Mouse (Mus musculus): ENCODE data around the gene Adgrl1. TPM values are rescaled to one million over a fixed set of nuclear protein-coding genes. Genes with fewer than 3 reads are reported as not detected.

Adgrl1 gene
- total RNA-seq, 2 experiments from 2014 or later, result 306 to 309 TPM

DNA sequence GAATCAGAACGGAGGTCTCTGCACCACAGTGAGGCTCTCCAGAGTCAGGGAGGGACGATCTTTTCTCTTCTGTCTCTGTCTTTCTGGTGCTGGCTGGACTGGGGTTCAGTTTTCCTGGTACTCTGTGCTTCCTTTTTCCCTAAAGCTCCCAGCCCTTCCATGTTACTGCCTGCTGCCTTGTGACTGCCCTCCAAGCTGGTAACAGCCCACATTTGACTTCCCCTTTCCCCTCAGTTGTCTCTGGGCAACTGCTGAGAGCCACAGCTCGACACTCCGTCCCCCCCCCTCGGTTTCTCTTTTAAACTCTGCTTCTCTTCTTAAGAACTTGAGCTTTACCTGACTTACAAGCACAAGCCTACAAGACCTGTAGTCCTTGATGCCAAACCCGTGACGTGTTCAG, 89.3 kb downstream of the Adgrl1 start:
- no peak for DNase-seq (ENCODE audit: low spot score in 2 of 2)

DNA sequence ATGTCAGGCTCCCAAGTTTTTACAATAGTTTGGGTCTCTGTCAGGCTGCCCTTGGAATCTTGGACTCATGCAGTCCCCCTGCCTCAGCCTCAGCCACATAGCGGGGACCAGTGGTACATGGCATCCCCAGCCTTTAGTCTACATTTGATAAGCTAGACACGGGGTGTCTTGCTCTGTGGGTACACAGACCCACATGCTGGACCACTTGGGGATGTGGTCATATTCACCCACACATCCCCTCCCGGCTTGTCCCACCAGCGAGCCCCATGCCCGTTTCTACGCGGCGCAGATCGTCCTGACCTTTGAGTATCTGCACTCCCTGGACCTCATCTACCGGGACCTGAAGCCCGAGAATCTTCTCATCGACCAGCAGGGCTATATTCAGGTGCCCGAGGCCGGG, 90.3 kb downstream of the Adgrl1 start:
- DNase-seq (ENCODE audit: low spot score in 2 of 2), result no peak

Small RNAs within 50 kb of the gene (microRNA-seq; reads per million reads assigned to microRNA genes)
- 0 to 0.25 reads per million in 2 experiments for gene Gm44330
- 0 reads per million in 2 experiments for gene Gm44450

Other genes starting within 250 kb of the Adgrl1 start
- 10 to 100 TPM; 52.1 to 59.2 TPM for gene Gipc1, start 247.4 kb upstream of the Adgrl1 start, total RNA-seq (2021)
- gene Ptger1, start 233.4 kb upstream of the Adgrl1 start, total RNA-seq (2021), result under 1 TPM; 0.57 to 0.79 TPM
- gene Pkn1, start 200.9 kb upstream of the Adgrl1 start, total RNA-seq (2021), result 10 to 100 TPM; 43.5 to 46.1 TPM
- gene Ddx39, start 184.9 kb upstream of the Adgrl1 start, total RNA-seq (2021), result 10 to 100 TPM; 14.9 to 16.8 TPM
- 10 to 100 TPM in 1 of 2 experiments, 1 to 10 TPM in 1; 8.8 to 10.5 TPM for gene Adgre5, start 158.8 kb upstream of the Adgrl1 start, total RNA-seq (2021)
- under 1 TPM; 0.68 to 0.72 TPM for gene Gm10644, start 55.1 kb downstream of the Adgrl1 start, total RNA-seq (2021)
- under 1 TPM; 0.36 to 0.47 TPM for gene Asf1b, start 55.4 kb downstream of the Adgrl1 start, total RNA-seq (2021)
- gene Prkaca, start 72.9 kb downstream of the Adgrl1 start, total RNA-seq (2021), result 100 to 1,000 TPM; 274 to 277 TPM
- gene Samd1, start 97.6 kb downstream of the Adgrl1 start, total RNA-seq (2021), result 10 to 100 TPM; 42.1 to 44.4 TPM
- under 1 TPM; 0.50 to 0.61 TPM for gene 1700067K01Rik, start 101.4 kb downstream of the Adgrl1 start, total RNA-seq (2021)
- gene 2210011C24Rik, start 112.1 kb downstream of the Adgrl1 start, total RNA-seq (2021), result 1 to 10 TPM in 1 of 2 experiments, under 1 TPM in 1; 0.63 to 2.0 TPM
- 1 to 10 TPM; 3.5 to 4.1 TPM for gene Palm3, start 121.4 kb downstream of the Adgrl1 start, total RNA-seq (2021)
- gene Il27ra, start 142.5 kb downstream of the Adgrl1 start, total RNA-seq (2021), result 1 to 10 TPM; 1.6 to 1.9 TPM
- gene Rln3, start 144.9 kb downstream of the Adgrl1 start, total RNA-seq (2021), result not detected
- gene Gm10643, start 165.0 kb downstream of the Adgrl1 start, total RNA-seq (2021), result 1 to 10 TPM; 4.9 to 5.6 TPM
- 10 to 100 TPM; 27.3 to 28.1 TPM for gene Rfx1, start 166.7 kb downstream of the Adgrl1 start, total RNA-seq (2021)
- 10 to 100 TPM; 16.9 to 17.6 TPM for gene Dcaf15, start 204.7 kb downstream of the Adgrl1 start, total RNA-seq (2021)
- gene Podnl1, start 225.9 kb downstream of the Adgrl1 start, total RNA-seq (2021), result not detected
- 10 to 100 TPM; 57.4 to 61.0 TPM for gene Cc2d1a, start 247.8 kb downstream of the Adgrl1 start, total RNA-seq (2021)
- 1 to 10 TPM; 3.1 to 3.2 TPM for gene 4930432K21Rik, start 247.9 kb downstream of the Adgrl1 start, total RNA-seq (2021)

Data from layer of hippocampus, adult 18-20 months (tissue).